Mouse (Mus musculus): Measurements from ENCODE around the gene Vps35.

Vps35 gene

DNA sequence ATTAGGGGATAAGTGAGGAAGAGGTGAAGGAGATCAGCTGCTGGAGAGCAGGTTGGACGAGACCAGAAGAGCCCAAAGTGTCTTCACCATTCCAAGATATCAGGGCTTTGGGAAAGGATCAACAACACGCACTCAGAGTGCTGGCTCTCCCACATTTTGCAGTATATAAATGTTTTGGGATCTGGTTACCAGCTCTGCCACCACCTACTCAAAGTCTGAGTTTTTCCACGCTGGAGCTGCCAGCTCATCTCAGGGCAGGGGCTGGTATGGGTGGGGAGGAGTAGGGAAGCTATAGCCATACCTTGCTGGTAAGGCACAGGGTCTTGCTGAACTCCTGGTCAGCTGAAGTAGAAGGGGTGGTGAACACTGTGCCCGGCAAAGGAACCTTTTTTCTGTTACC is 79.4 kb downstream of the Vps35 start:
- no peak for DNase-seq (ENCODE audit: low read depth in 1 of 2, low spot score in 2 of 2)
